Mouse (Mus musculus) cerebellum, adult 2 months (tissue): ENCODE data around the gene Ggt5. TPM values are rescaled to one million over a fixed set of nuclear protein-coding genes. Genes with fewer than 3 reads are reported as not detected.

ENCODE experiments used
- DNase-seq, 2 experiments: peaks; one replicate each; pipeline ENCODE4 v3.0.0; 2021
- H3K27ac ChIP-seq: fragments of 200-500 bp; 2 replicates; pipeline ENCODE4 v1.5.1; 2012; ENCODE audit warnings: low read length, control low read depth, inconsistent platforms; ENCODE audit not compliant: insufficient read depth
- H3K27me3 ChIP-seq: fragments of 200-500 bp; 2 replicates; pipeline ENCODE4 v1.6.1; 2012; ENCODE audit warnings: inconsistent platforms, mild to moderate bottlenecking, low read length, moderate library complexity; ENCODE audit not compliant: control insufficient read depth, insufficient read depth
- H3K4me1 ChIP-seq: fragments of 200-500 bp; 2 replicates; pipeline ENCODE4 v1.6.1; 2011; ENCODE audit warnings: low read length; ENCODE audit not compliant: control insufficient read depth, insufficient read depth
- H3K4me3 ChIP-seq: fragments of 200-500 bp; replicated peaks from 2 replicates; pipeline ENCODE3; 2011; ENCODE audit warnings: mild to moderate bottlenecking, low read depth, low read length, control low read depth; ENCODE audit not compliant: insufficient read depth
- CTCF ChIP-seq: fragments of 200-500 bp; IDR thresholded peaks from 2 replicates; pipeline ENCODE4 v1.5.1; 2011; ENCODE audit warnings: low read depth, mild to moderate bottlenecking, control low read depth, low read length, moderate library complexity, borderline replicate concordance; ENCODE audit not compliant: insufficient read depth
- POLR2A ChIP-seq: fragments of 200-500 bp; IDR thresholded peaks from 2 replicates; pipeline ENCODE4 v1.6.1; 2011; ENCODE audit warnings: low read length, control low read depth, borderline replicate concordance; ENCODE audit not compliant: insufficient read depth
- WGBS: fragments of 180-500 bp; shearing (Covaris S2); methylation state at CpG from one replicate; pipeline ENCODE4 v1.1.7; 2018; 5-methylcytosine and 5-hydroxymethylcytosine counted together
- polyA plus RNA-seq: library from polyadenylated mRNA; depleted of rRNA; stranded (reverse); fragments of >200 nt; gene quantifications from 2 replicates; pipeline ENCODE4 v1.2.3, GENCODE M21; 2012; rRNA removed

Ggt5 gene
- polyA plus RNA-seq, 1 experiment = 4.0 TPM

DNA sequence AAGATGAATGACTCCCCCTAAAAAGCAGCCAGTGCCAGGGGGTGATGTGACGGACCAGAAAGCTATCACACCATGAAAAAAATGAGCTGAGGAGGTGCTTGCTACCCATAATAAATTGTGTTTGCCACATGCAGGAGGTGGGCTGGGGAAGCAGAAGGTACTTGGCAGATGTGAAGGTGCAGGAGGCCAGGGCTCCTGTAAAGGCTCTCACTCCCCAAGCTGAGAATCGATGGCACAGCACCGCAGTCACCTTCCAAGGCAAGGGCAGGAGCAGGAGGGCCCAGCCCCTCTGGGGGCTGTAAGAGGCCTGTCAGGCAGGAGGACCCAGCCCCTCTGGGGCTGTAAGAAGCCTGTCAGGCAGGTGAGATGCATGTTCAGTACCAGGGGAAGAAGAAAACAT lies 72.7 kb downstream of the Ggt5 start:
- peak overlapping the region; percentile 96 for H3K27ac ChIP-seq
- WGBS = 32% methylated on average over 3 of the region's 3 CpGs
- H3K4me3 ChIP-seq = no peak overlapping the region
- peak in 1 of 2 experiments; percentile 42 for DNase-seq
- H3K4me1 ChIP-seq = peaks cover 52% of the 10 kb centered on the region
- TF ChIP-seq POLR2A (no peak), CTCF (no peak)
- no peaks in the 10 kb centered on the region for H3K27me3 ChIP-seq

- Histone ChIP-seq H3K27ac (peak overlapping the region; percentile 96), H3K4me1 (peaks cover 52% of the 10 kb centered on the region), H3K27me3 (no peaks in the 10 kb centered on the region), H3K4me3 (no peak overlapping the region)
- DNase-seq = peak; percentile 84 to 92
- TF ChIP-seq POLR2A (0 out of 2 replicates have a peak, but pooled peaks have one; percentile 25), CTCF (0 out of 2 replicates have a peak, but pooled peaks have one; percentile 5)
- 13% methylated on average over 4 of the region's 4 CpGs for WGBS
Observed at GRCm38 (mm10) chr10:75662575-75662974, 73.4 kb downstream of the Ggt5 start.

GRCm38 (mm10) chr10:75664673-75665270 lies 75.6 kb downstream of the Ggt5 start:
- peaks cover 62% of the 10 kb centered on the region for H3K4me1 ChIP-seq
- 45% methylated on average over 6 of the region's 6 CpGs for WGBS

GRCm38 (mm10) chr10:75666451-75667030 lies 77.4 kb downstream of the Ggt5 start:
- Histone ChIP-seq H3K27ac (peak overlapping the region; percentile 97), H3K4me1 (peaks cover 48% of the 10 kb centered on the region), H3K27me3 (no peaks in the 10 kb centered on the region), H3K4me3 (peak overlapping the region; percentile 87)
- 10% methylated on average over 4 of the region's 4 CpGs for WGBS
- peak; percentile 58 to 61 for DNase-seq
- TF ChIP-seq POLR2A = no peak
- no peak for TF ChIP-seq CTCF

More at GRCm38 (mm10) chr10:75664673-75665270, 75.6 kb downstream of the Ggt5 start:
- H3K4me3 ChIP-seq = no peak overlapping the region
- no peaks in the 10 kb centered on the region for H3K27me3 ChIP-seq
- no peak for DNase-seq
- TF ChIP-seq POLR2A (no peak), CTCF (no peak)
- no peak overlapping the region for H3K27ac ChIP-seq

Other genes starting within 250 kb of the Ggt5 start
- gene Upb1, start 188.2 kb upstream of the Ggt5 start, polyA plus RNA-seq = 0.20 and 0.33 TPM in 2 replicates
- gene Snrpd3, start 71.8 kb upstream of the Ggt5 start, polyA plus RNA-seq = 57.8 and 59.5 TPM in 2 replicates
- gene Gucd1, start 71.4 kb upstream of the Ggt5 start, polyA plus RNA-seq = 20.7 and 21.5 TPM in 2 replicates
- 22.3 and 23.8 TPM in 2 replicates for gene Lrrc75b, start 29.0 kb upstream of the Ggt5 start, polyA plus RNA-seq
- 3.2 and 3.5 TPM in 2 replicates for gene Ggt1, start 27.7 kb upstream of the Ggt5 start, polyA plus RNA-seq
- gene Susd2, start 54.7 kb downstream of the Ggt5 start, polyA plus RNA-seq = 18.5 and 22.0 TPM in 2 replicates
- 48.6 and 62.2 TPM in 2 replicates for gene Cabin1, start 175.0 kb downstream of the Ggt5 start, polyA plus RNA-seq
- gene Ddt, start 184.1 kb downstream of the Ggt5 start, polyA plus RNA-seq = 146 and 151 TPM in 2 replicates
- gene Gm20441, start 191.6 kb downstream of the Ggt5 start, polyA plus RNA-seq = not detected in 2 replicates
- 8.5 and 8.7 TPM in 2 replicates for gene Gstt3, start 192.1 kb downstream of the Ggt5 start, polyA plus RNA-seq
- gene Gstt1, start 209.2 kb downstream of the Ggt5 start, polyA plus RNA-seq = 37.6 and 40.1 TPM in 2 replicates
- 0.14 TPM in 1 of 2 replicates, not detected in the other for gene Gstt4, start 233.2 kb downstream of the Ggt5 start, polyA plus RNA-seq
- gene Gstt2, start 248.1 kb downstream of the Ggt5 start, polyA plus RNA-seq = 21.0 and 26.6 TPM in 2 replicates